8 mouse cellular contexts compared by ENCODE assay signal in genomic region chr2:49451637-49452211, GRCm38 (mm10). TPM values are rescaled to one million over a fixed set of nuclear protein-coding genes. Genes with fewer than 3 reads are reported as not detected.
DNase-seq lines count a peak whose midpoint lies in the region; ATAC-seq and TF ChIP-seq lines count a peak whose summit lies in the region.

No protein-coding gene starts in this region.

- peak; percentile 68; the same call in 1 of the 2 replicates for TF ChIP-seq POLR2A in lung, adult 2 months (IDR thresholded peaks at IDR 0.05; ENCODE audit: borderline replicate concordance, extremely low read depth, low read depth, low read length)

- peak overlapping the region; percentile 91 for H3K4me3 ChIP-seq in G1E (ENCODE audit: low read depth, low read length)
- H3K4me3 ChIP-seq in forebrain, embryonic 15.5 days: peak overlapping the region; percentile 93
- H3K4me3 ChIP-seq in lung, adult 2 months (replicated peaks; ENCODE audit: extremely low read depth, low read depth, low read length): peak overlapping the region; percentile 97

- H3K9ac ChIP-seq in forebrain, embryonic 15.5 days (replicated peaks): peak overlapping the region; percentile 98

- peak overlapping the region; percentile 100 for H3K27ac ChIP-seq in forebrain, embryonic 15.5 days (replicated peaks)

- peak overlapping the region; percentile 65 for H3K4me2 ChIP-seq in forebrain, embryonic 15.5 days (replicated peaks)

- H3K27me3 ChIP-seq in G1E (ENCODE audit: insufficient read depth, low read length): no peaks in the 10 kb centered on the region; the same call in 1 of the 2 replicates
- H3K27me3 ChIP-seq in forebrain, embryonic 15.5 days: no peaks in the 10 kb centered on the region

- under 1% methylated on average over 41 of the region's 64 CpGs for WGBS in forebrain, embryonic 15.5 days
- under 1% methylated on average over 55 of the region's 64 CpGs for WGBS in lung, adult 2 months

- H3K9me3 ChIP-seq in G1E (replicated peaks): no peaks in the 10 kb centered on the region
- no peaks in the 10 kb centered on the region for H3K9me3 ChIP-seq in forebrain, embryonic 15.5 days

- intact Hi-C loops in heart, postnatal 25 days (cut with DNase I): loop anchor here (5.0 to 10.0 kb wide), 3 partner anchors 46 to 637 kb away; partner anchors contain the start of gene Acvr2a

- DNase-seq in G1E (ENCODE audit: low spot score): peak; percentile 75
- DNase-seq in cerebellum, adult 11-12 months: peak; percentile 93
- peak; percentile 88 for DNase-seq in heart, postnatal 25 days (ENCODE audit: low spot score)
- DNase-seq in layer of hippocampus, adult 18-20 months (ENCODE audit: low spot score in 2 of 2): peak; percentile 94 to 98
- peak; percentile 93 for DNase-seq in lung, adult 2 months
- DNase-seq in ovary, adult 18-20 months (ENCODE audit: low spot score): peak; percentile 83
- DNase-seq in thymus, postnatal 0 days (ENCODE audit: low spot score): peak; percentile 96

- TF ChIP-seq CTCF in G1E (IDR thresholded peaks at IDR 0.05; ENCODE audit: low read depth, low read length): no peak
- TF ChIP-seq CTCF in lung, adult 2 months (IDR thresholded peaks at IDR 0.05; ENCODE audit: insufficient read depth, low read length): no peak

- H3K36me3 ChIP-seq in G1E (replicated peaks): no peaks in the 10 kb centered on the region
- no peaks in the 10 kb centered on the region for H3K36me3 ChIP-seq in forebrain, embryonic 15.5 days

- peaks cover 6% of the 10 kb centered on the region for H3K4me1 ChIP-seq in G1E (ENCODE audit: insufficient read depth, low read depth, low read length)
- H3K4me1 ChIP-seq in forebrain, embryonic 15.5 days: peaks cover 32% of the 10 kb centered on the region
- H3K4me1 ChIP-seq in lung, adult 2 months (ENCODE audit: control insufficient read depth, insufficient read depth, low read length): peaks cover 9% of the 10 kb centered on the region

- ATAC-seq in G1E (ENCODE audit: extremely low read depth, insufficient number of reproducible peaks, low FRiP score, poor library complexity, severe bottlenecking): peak; percentile 41
- peak; percentile 93 for ATAC-seq in forebrain, embryonic 15.5 days (replicated peaks)

RNA-seq across cellular contexts. Expression of gene Epc2, which starts 0.4 kb away (rescaled TPM):
- total RNA-seq in G1E (2014; fragmentation: Nextera tagmentation) (28.3 and 49.0 TPM in 2 replicates), G1E (2017) (24.9 and 29.2 TPM in 2 replicates)
- polyA plus RNA-seq in G1E (2012): 2.7 and 2.8 TPM in 2 replicates
- 13.2 and 15.4 TPM in 2 replicates for polyA plus RNA-seq in forebrain, embryonic 15.5 days (2015; fragmentation: Nextera tagmentation; extraction: Ambion mirVana)
- 10 to 100 TPM; 17.9 to 18.3 TPM for total RNA-seq in heart, postnatal 25 days (2021)
- 10 to 100 TPM; 54.6 to 60.0 TPM for total RNA-seq in layer of hippocampus, adult 18-20 months (2021)
- polyA plus RNA-seq in lung, adult 2 months (2012; rRNA removed): 7.7 and 8.1 TPM in 2 replicates
- 7.4 and 8.0 TPM in 2 replicates for polyA plus RNA-seq in thymus, postnatal 0 days (2015; fragmentation: Nextera tagmentation; extraction: Ambion mirVana)

Comparison
In these comparisons a context has a peak if more than half of its experiments do, and no peak if none do; other contexts are left out.
1. Peak in every context shown above with its lines: DNase-seq, ATAC-seq, H3K4me3 ChIP-seq and H3K27ac ChIP-seq.